Mouse (Mus musculus): ENCODE data around the gene Nectin2. TPM values are rescaled to one million over a fixed set of nuclear protein-coding genes. Genes with fewer than 3 reads are reported as not detected.

The Nectin2 gene
- polyA plus RNA-seq, 1 experiment from 2014 or later: 112 TPM

DNA sequence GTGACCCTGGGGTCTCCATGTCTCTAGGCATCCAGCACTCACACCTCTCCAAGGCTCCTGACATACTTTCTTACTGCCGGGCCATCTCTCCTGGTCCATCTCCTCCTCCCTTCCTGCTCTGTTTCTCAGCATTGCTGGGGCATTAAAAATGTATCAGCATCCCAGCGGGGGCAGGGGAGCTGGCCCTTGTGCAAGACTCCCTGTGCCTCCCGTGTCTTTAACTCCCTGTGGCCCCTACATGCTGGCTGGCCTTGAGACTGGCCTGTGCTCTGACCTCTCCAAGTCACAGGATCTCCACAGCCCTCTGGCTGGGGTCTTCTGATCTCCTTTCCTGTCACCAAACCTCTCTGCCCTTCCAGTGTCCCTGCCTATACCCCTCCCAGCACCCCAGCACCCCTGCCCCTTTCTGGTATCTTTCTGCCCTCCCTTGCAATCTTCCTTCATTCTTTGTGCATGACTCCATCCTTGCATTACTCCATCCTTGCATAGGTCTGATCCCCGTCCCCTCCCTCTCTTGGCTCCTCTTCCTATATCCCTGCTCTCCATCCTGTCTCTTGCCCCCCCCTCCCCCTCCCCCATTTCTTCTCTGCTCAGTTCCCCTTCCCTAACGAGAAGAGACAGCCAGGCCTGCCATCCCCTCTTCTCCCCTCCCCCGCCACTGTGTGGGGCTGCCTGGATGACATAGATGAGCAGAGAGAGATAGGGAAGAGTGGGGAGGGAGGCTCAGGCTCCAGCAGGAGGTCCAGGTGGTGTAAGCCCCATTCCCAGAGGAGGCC lies 3.7 kb downstream of the Nectin2 start:
- Histone ChIP-seq H3K27ac (peak overlapping the region; percentile 89), H3K4me2 (ENCODE audit: low read length) (peak overlapping the region; percentile 67), H3K27me3 (ENCODE audit: insufficient read depth, low read length) (no peaks in the 10 kb centered on the region), H3K4me3 (replicated peaks; ENCODE audit: low read depth, low read length) (peak overlapping the region; percentile 87), H3K9ac (ENCODE audit: low read depth, low read length) (no peak overlapping the region), H3K9me3 (replicated peaks; ENCODE audit: low read length) (no peaks in the 10 kb centered on the region), H3K36me3 (ENCODE audit: insufficient read depth, low read length) (0 out of 2 replicates have a peak, but pooled peaks cover 5% of the 10 kb centered on the region), H3K4me1 (replicated peaks; ENCODE audit: insufficient read depth, low read length) (peaks cover 40% of the 10 kb centered on the region)
- no peak for TF ChIP-seq CTCF (IDR thresholded peaks at IDR 0.05; ENCODE audit: low read depth)
- ATAC-seq (replicated peaks; ENCODE audit: low FRiP score, low read depth) (no peak), DNase-seq (ENCODE audit: low spot score) (no peak)
- WGBS: 20% methylated on average over 6 of the region's 6 CpGs

GRCm38 (mm10) chr7:19745971-19746370 lies 4.3 kb downstream of the Nectin2 start:
- Histone ChIP-seq H3K4me1 (replicated peaks; ENCODE audit: insufficient read depth, low read length) (peaks cover 46% of the 10 kb centered on the region), H3K4me2 (ENCODE audit: low read length) (no peak overlapping the region), H3K9ac (ENCODE audit: low read depth, low read length) (no peak overlapping the region), H3K27me3 (ENCODE audit: insufficient read depth, low read length) (no peaks in the 10 kb centered on the region), H3K36me3 (ENCODE audit: insufficient read depth, low read length) (0 out of 2 replicates have a peak, but pooled peaks cover 5% of the 10 kb centered on the region), H3K27ac (no peak overlapping the region), H3K9me3 (replicated peaks; ENCODE audit: low read length) (no peaks in the 10 kb centered on the region), H3K4me3 (replicated peaks; ENCODE audit: low read depth, low read length) (no peak overlapping the region)
- ATAC-seq (replicated peaks; ENCODE audit: low FRiP score, low read depth) (no peak), DNase-seq (ENCODE audit: low spot score) (no peak)
- TF ChIP-seq CTCF (IDR thresholded peaks at IDR 0.05; ENCODE audit: low read depth): no peak
- 66% methylated on average over 8 of the region's 10 CpGs for WGBS

DNA sequence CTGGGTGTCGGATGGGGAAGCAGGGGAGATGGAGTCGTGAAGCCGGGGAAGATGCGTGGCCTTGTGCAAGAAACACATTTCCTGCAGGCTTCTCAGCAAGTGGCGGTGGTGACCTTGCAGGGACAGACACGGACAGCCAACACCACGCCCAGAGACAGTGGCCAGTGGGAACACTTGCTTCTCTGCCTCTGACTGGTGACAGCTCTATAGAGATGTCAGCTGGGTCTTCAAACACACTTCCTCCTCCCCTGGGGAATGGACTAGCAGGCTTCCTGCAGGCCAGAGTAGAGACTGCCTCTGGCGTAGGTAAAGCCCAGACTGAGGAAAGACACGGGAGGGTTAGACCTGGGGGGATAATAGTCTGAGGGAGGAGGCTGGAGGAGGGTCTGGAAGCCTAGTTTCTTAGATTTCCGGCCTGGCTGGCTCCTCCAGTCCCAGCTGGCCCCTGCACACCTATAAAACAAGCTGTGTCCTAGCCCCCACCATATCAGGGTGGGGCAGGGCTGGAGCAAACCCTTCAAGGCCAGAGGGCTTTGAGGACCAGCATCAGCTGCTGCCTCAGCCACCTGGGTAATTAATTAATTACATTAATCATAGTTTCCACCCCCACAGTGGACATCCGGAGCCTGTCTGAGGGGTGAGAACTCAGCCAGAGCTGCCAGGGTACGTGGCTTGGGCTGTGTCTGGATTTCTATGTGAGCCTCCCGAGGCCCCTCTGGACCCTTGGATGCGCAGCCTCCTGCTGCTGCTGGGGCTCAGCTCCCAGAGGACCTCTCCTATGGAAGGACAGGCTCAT lies 5.5 kb downstream of the Nectin2 start:
- Histone ChIP-seq H3K4me2 (ENCODE audit: low read length) (peak overlapping the region; percentile 27; the same call in 1 of the 2 replicates), H3K9me3 (replicated peaks; ENCODE audit: low read length) (no peaks in the 10 kb centered on the region), H3K4me3 (replicated peaks; ENCODE audit: low read depth, low read length) (no peak overlapping the region), H3K27ac (peak overlapping the region; percentile 80), H3K4me1 (replicated peaks; ENCODE audit: insufficient read depth, low read length) (peaks cover 42% of the 10 kb centered on the region), H3K27me3 (ENCODE audit: insufficient read depth, low read length) (no peaks in the 10 kb centered on the region), H3K9ac (ENCODE audit: low read depth, low read length) (peak overlapping the region; percentile 32; the same call in 1 of the 2 replicates), H3K36me3 (ENCODE audit: insufficient read depth, low read length) (0 out of 2 replicates have a peak, but pooled peaks cover 5% of the 10 kb centered on the region)
- DNase-seq (ENCODE audit: low spot score) (peak; percentile 72), ATAC-seq (replicated peaks; ENCODE audit: low FRiP score, low read depth) (no peak; the same call in 1 of the 2 replicates)
- 29% methylated on average over 14 of the region's 14 CpGs for WGBS
- TF ChIP-seq CTCF (IDR thresholded peaks at IDR 0.05; ENCODE audit: low read depth): no peak

DNA sequence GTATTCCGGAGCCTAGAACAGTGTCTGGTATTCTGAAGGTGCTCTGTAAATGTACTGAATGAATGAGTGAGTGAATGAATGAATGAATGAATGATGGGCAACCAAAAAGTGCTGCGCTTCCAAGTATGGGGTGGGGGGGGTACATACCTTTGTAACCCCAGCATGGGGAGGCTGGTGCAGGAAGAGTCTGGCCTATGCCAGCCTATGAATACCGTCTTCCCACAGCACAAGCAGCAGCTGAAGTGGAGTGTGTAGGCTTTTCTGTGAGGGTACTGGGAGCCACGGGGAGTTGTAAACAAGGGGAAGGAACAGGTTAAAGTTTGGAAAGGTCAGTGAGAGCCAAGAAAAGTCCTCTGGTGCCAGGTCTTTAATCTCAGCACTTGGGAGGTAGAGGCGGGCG lies 6.5 kb downstream of the Nectin2 start:
- no peak for ATAC-seq (replicated peaks; ENCODE audit: low FRiP score, low read depth)
- Histone ChIP-seq H3K36me3 (ENCODE audit: insufficient read depth, low read length) (0 out of 2 replicates have a peak, but pooled peaks cover 5% of the 10 kb centered on the region), H3K4me2 (ENCODE audit: low read length) (no peak overlapping the region), H3K27me3 (ENCODE audit: insufficient read depth, low read length) (no peaks in the 10 kb centered on the region), H3K9ac (ENCODE audit: low read depth, low read length) (no peak overlapping the region), H3K9me3 (replicated peaks; ENCODE audit: low read length) (no peaks in the 10 kb centered on the region), H3K4me3 (replicated peaks; ENCODE audit: low read depth, low read length) (no peak overlapping the region), H3K4me1 (replicated peaks; ENCODE audit: insufficient read depth, low read length) (peaks cover 42% of the 10 kb centered on the region), H3K27ac (peak overlapping the region; percentile 80; the same call in 1 of the 2 replicates)
- WGBS: 75% methylated on average over 6 of the region's 6 CpGs
- no peak for DNase-seq (ENCODE audit: low spot score)
- TF ChIP-seq CTCF (IDR thresholded peaks at IDR 0.05; ENCODE audit: low read depth): no peak

DNA sequence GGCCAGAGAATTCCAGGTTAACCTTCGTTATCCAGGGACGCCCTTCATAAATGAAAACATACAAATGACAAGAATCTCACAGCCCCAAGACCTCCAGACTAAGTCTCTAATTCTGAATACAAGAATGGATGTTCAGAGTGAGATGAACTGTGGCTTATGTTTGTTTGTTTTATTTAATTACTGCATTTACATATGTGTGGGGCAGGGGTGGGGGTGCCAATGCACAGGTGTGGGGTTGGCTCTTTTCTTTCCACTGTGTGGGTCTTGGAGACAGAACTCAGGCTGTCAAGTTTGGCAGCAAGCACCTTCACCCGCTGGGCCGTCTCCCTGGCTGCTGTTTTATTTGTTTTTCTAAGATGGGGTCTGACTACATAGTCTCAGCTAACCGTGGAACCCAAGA lies 7.8 kb downstream of the Nectin2 start:
- 40% methylated on average over 5 of the region's 5 CpGs for WGBS
- Histone ChIP-seq H3K4me2 (ENCODE audit: low read length) (no peak overlapping the region), H3K9me3 (replicated peaks; ENCODE audit: low read length) (no peaks in the 10 kb centered on the region), H3K36me3 (ENCODE audit: insufficient read depth, low read length) (peaks cover 14% of the 10 kb centered on the region; the same call in 1 of the 2 replicates), H3K27ac (no peak overlapping the region), H3K27me3 (ENCODE audit: insufficient read depth, low read length) (no peaks in the 10 kb centered on the region), H3K4me1 (replicated peaks; ENCODE audit: insufficient read depth, low read length) (peaks cover 33% of the 10 kb centered on the region), H3K9ac (ENCODE audit: low read depth, low read length) (no peak overlapping the region), H3K4me3 (replicated peaks; ENCODE audit: low read depth, low read length) (no peak overlapping the region)
- TF ChIP-seq CTCF (IDR thresholded peaks at IDR 0.05; ENCODE audit: low read depth): no peak
- no peak for ATAC-seq (replicated peaks; ENCODE audit: low FRiP score, low read depth)
- DNase-seq (ENCODE audit: low spot score): no peak

DNA sequence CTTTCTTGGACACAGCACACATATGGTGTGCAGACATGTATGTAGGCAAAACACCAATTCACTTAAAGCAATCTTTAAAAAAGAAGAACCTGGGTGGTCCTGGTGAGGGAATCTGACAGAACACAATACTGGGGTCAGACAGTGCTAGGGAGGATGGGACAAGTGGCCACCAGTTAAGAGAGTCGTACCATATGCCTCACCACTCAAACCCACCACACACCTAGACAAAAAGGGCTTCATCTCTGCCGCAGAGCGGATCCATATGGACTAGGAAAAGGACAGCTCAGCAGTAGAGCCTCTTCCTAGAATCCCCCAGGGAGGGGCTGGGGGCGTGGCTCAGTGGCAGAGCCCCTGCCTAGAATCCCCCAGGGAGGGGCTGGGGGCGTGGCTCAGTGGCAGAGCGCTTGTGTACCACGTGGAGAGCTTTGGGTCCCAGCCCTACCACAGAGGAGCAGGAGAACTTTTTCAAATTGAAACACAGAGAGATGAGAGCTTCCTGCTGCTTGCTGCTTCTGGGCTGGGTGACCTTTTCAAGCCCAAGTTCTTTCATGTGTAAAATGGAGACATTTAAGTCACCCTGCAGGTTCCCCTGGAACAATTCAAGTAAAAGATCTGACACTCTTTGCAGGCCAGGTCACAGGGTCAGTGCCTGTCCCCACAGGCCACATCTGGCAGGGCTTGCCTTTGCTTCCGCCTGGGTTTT lies 8.8 kb downstream of the Nectin2 start:
- Histone ChIP-seq H3K9me3 (replicated peaks; ENCODE audit: low read length) (no peaks in the 10 kb centered on the region), H3K27me3 (ENCODE audit: insufficient read depth, low read length) (no peaks in the 10 kb centered on the region), H3K4me2 (ENCODE audit: low read length) (no peak overlapping the region), H3K4me3 (replicated peaks; ENCODE audit: low read depth, low read length) (no peak overlapping the region), H3K9ac (ENCODE audit: low read depth, low read length) (no peak overlapping the region), H3K36me3 (ENCODE audit: insufficient read depth, low read length) (peaks cover 20% of the 10 kb centered on the region), H3K4me1 (replicated peaks; ENCODE audit: insufficient read depth, low read length) (peaks cover 24% of the 10 kb centered on the region), H3K27ac (peak overlapping the region; percentile 60)
- ATAC-seq (replicated peaks; ENCODE audit: low FRiP score, low read depth) (peak; percentile 44; the same call in 1 of the 2 replicates), DNase-seq (ENCODE audit: low spot score) (peak; percentile 82)
- WGBS: 15% methylated on average over 8 of the region's 8 CpGs
- no peak for TF ChIP-seq CTCF (IDR thresholded peaks at IDR 0.05; ENCODE audit: low read depth)
